Mouse (Mus musculus): Measurements from ENCODE around the gene Epb41l1. TPM values are rescaled to one million over a fixed set of nuclear protein-coding genes. Genes with fewer than 3 reads are reported as not detected.

Gene Epb41l1
- total and polyA plus RNA-seq, 2 experiments from 2014 or later, result 12.7 to 261 TPM

DNA sequence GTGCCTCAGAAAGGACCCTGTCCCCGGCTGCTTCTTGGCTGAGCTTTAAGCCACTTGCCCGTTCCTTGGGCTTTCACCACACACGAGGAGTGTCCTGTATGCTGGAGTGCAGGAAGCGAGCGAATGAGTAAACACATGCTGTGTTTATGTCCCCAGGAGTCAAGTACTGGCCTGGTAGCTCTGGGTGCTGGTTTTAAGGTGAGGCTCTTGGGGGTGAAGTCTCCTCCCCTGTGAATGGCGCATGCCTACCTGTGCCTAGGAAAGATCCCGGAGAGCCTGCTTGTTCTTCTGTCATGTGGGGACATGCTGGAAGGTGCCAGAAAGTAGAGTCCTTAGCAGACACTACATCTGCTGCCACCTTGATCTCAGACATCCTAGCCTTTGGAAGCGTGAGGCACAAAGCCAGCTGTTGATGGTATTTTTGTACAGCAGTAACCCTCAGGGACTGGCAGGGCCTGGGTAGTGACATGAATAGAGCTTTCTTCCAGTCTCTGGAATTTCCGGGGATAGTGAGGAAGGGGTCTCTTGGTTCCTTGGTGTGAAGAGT, 25.9 kb downstream of the Epb41l1 start:
- peaks cover 25% of the 10 kb centered on the region for H3K36me3 ChIP-seq (ENCODE audit: insufficient read depth, low read length)
- no peaks in the 10 kb centered on the region for H3K27me3 ChIP-seq (ENCODE audit: insufficient read depth, low read length)
- H3K4me3 ChIP-seq (ENCODE audit: low read depth, low read length), result no peak overlapping the region
- no peak overlapping the region for H3K9ac ChIP-seq (replicated peaks; ENCODE audit: low read length, poor library complexity, severe bottlenecking)
- no peak for TF ChIP-seq CTCF (IDR thresholded peaks at IDR 0.05)
- H3K9me3 ChIP-seq (ENCODE audit: low read length), result no peaks in the 10 kb centered on the region
- no peak overlapping the region for H3K27ac ChIP-seq (ENCODE audit: low read depth, low read length)
- 87% methylated on average over 9 of the region's 9 CpGs for WGBS
- ATAC-seq (ENCODE audit: low FRiP score) (no peak), DNase-seq (ENCODE audit: low spot score) (no peak)
- H3K4me1 ChIP-seq (ENCODE audit: insufficient read depth, low read length), result no peaks in the 10 kb centered on the region
- no peak overlapping the region for H3K4me2 ChIP-seq (ENCODE audit: low read depth, low read length, poor library complexity, severe bottlenecking)

GRCm38 (mm10) chr2:156447413-156448295, 26.9 kb downstream of the Epb41l1 start:
- H3K27ac ChIP-seq (ENCODE audit: low read depth, low read length), result no peak overlapping the region
- H3K9ac ChIP-seq (replicated peaks; ENCODE audit: low read length, poor library complexity, severe bottlenecking), result no peak overlapping the region
- WGBS, result 21% methylated on average over 10 of the region's 10 CpGs
- H3K36me3 ChIP-seq (ENCODE audit: insufficient read depth, low read length), result peaks cover 23% of the 10 kb centered on the region
- no peaks in the 10 kb centered on the region for H3K27me3 ChIP-seq (ENCODE audit: insufficient read depth, low read length)
- ATAC-seq (ENCODE audit: low FRiP score), result no peak
- no peaks in the 10 kb centered on the region for H3K9me3 ChIP-seq (ENCODE audit: low read length)
- TF ChIP-seq CTCF (IDR thresholded peaks at IDR 0.05), result no peak
- no peaks in the 10 kb centered on the region for H3K4me1 ChIP-seq (ENCODE audit: insufficient read depth, low read length)
- H3K4me3 ChIP-seq (ENCODE audit: low read depth, low read length), result no peak overlapping the region
- H3K4me2 ChIP-seq (ENCODE audit: low read depth, low read length, poor library complexity, severe bottlenecking), result no peak overlapping the region
- DNase-seq (ENCODE audit: low spot score), result no peak

- no peaks in the 10 kb centered on the region for H3K9me3 ChIP-seq (ENCODE audit: low read length)
- H3K9ac ChIP-seq (replicated peaks; ENCODE audit: low read length, poor library complexity, severe bottlenecking), result no peak overlapping the region
- no peak overlapping the region for H3K4me2 ChIP-seq (ENCODE audit: low read depth, low read length, poor library complexity, severe bottlenecking)
- no peaks in the 10 kb centered on the region for H3K27me3 ChIP-seq (ENCODE audit: insufficient read depth, low read length)
- no peak for DNase-seq (ENCODE audit: low spot score)
- no peak for TF ChIP-seq CTCF (IDR thresholded peaks at IDR 0.05)
- H3K36me3 ChIP-seq (ENCODE audit: insufficient read depth, low read length), result peaks cover 9% of the 10 kb centered on the region; the same call in 1 of the 2 replicates
- 84% methylated on average over 13 of the region's 13 CpGs for WGBS
- H3K4me3 ChIP-seq (ENCODE audit: low read depth, low read length), result no peak overlapping the region
- H3K27ac ChIP-seq (ENCODE audit: low read depth, low read length), result no peak overlapping the region
- no peak for ATAC-seq (ENCODE audit: low FRiP score)
- no peaks in the 10 kb centered on the region for H3K4me1 ChIP-seq (ENCODE audit: insufficient read depth, low read length)
Measured at GRCm38 (mm10) chr2:156451225-156452148, 30.8 kb downstream of the Epb41l1 start.

DNA sequence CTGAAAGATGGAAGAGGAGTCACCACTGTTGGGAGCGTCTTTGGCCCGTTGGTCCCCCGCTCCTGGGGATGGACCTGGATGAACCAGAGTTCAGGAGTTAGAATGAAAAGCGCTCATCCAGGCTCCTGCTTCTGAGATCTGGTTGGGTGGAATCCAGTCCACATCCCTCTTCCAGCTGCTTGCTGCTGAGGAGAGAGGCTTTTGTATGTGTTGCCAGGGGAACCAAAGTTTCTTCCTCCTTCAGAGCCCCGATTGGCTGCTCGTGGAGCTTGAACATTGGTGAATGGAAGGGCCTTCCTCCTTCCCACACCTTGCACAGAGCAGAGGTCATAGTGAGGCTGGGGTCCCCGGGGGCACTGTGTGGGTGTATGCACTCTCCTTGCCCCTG, 31.4 kb downstream of the Epb41l1 start:
- Histone ChIP-seq H3K9ac (replicated peaks; ENCODE audit: low read length, poor library complexity, severe bottlenecking) (no peak overlapping the region), H3K36me3 (ENCODE audit: insufficient read depth, low read length) (0 out of 2 replicates have a peak, but pooled peaks cover 6% of the 10 kb centered on the region), H3K4me2 (ENCODE audit: low read depth, low read length, poor library complexity, severe bottlenecking) (no peak overlapping the region), H3K4me3 (ENCODE audit: low read depth, low read length) (no peak overlapping the region), H3K4me1 (ENCODE audit: insufficient read depth, low read length) (no peaks in the 10 kb centered on the region), H3K27me3 (ENCODE audit: insufficient read depth, low read length) (no peaks in the 10 kb centered on the region), H3K9me3 (ENCODE audit: low read length) (no peaks in the 10 kb centered on the region), H3K27ac (ENCODE audit: low read depth, low read length) (no peak overlapping the region)
- WGBS, result 45% methylated on average over 7 of the region's 7 CpGs
- ATAC-seq (ENCODE audit: low FRiP score) (no peak), DNase-seq (ENCODE audit: low spot score) (no peak)
- no peak for TF ChIP-seq CTCF (IDR thresholded peaks at IDR 0.05)

DNA sequence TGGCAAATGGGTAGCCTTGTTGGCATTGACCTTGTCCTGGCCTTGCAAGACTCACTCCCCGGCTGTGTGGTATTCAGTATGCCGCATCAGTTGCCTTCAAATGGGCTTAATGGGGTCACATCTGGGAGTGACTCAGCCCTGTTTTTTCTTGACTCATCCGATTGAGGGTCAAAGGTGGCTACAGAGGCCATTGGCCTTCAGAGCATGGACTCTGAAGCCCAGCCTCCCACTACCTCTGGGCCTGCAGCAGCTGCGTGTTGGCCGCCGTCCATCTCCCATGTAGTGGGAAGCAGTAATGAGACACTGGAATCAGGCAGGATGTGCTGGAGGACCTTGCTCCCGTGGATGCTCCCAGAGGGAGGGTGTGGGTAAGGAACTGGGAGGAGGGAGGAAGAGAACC, 33.1 kb downstream of the Epb41l1 start:
- 87% methylated on average over 7 of the region's 7 CpGs for WGBS
- H3K9ac ChIP-seq (replicated peaks; ENCODE audit: low read length, poor library complexity, severe bottlenecking), result no peak overlapping the region
- H3K4me1 ChIP-seq (ENCODE audit: insufficient read depth, low read length), result no peaks in the 10 kb centered on the region
- no peak overlapping the region for H3K27ac ChIP-seq (ENCODE audit: low read depth, low read length)
- no peak for ATAC-seq (ENCODE audit: low FRiP score)
- H3K4me2 ChIP-seq (ENCODE audit: low read depth, low read length, poor library complexity, severe bottlenecking), result no peak overlapping the region
- no peak for TF ChIP-seq CTCF (IDR thresholded peaks at IDR 0.05)
- 0 out of 2 replicates have a peak, but pooled peaks cover 4% of the 10 kb centered on the region for H3K36me3 ChIP-seq (ENCODE audit: insufficient read depth, low read length)
- H3K4me3 ChIP-seq (ENCODE audit: low read depth, low read length), result no peak overlapping the region
- no peak for DNase-seq (ENCODE audit: low spot score)
- no peaks in the 10 kb centered on the region for H3K27me3 ChIP-seq (ENCODE audit: insufficient read depth, low read length)
- no peaks in the 10 kb centered on the region for H3K9me3 ChIP-seq (ENCODE audit: low read length)

All from midbrain, postnatal 0 days (tissue).